Mouse (Mus musculus): ENCODE data around the gene Rps17.

- no peak for TF ChIP-seq POLR2A (IDR thresholded peaks at IDR 0.05; ENCODE audit: borderline replicate concordance, control insufficient read depth, low read depth, low read length)
- no peak for TF ChIP-seq CTCF (IDR thresholded peaks at IDR 0.05; ENCODE audit: control insufficient read depth, insufficient read depth, low read length)
These were observed 3.2 kb upstream of the Rps17 start for GRCm38 (mm10) chr7:81348206-81348605.

Data from bone marrow, adult 2 months (tissue).